Mouse (Mus musculus) heart, postnatal 0 days (tissue): ENCODE measurements around the gene Phactr1.

Experiments
- CTCF ChIP-seq: IDR thresholded peaks from 2 replicates; pipeline ENCODE4 v1.5.1; 2016; ENCODE audit warnings: antibody characterized with exemption, control low read depth, low read depth
- EP300 ChIP-seq: IDR thresholded peaks from 2 replicates; pipeline ENCODE4 v1.6.1; 2016; ENCODE audit warnings: antibody characterized with exemption, low read depth

DNA sequence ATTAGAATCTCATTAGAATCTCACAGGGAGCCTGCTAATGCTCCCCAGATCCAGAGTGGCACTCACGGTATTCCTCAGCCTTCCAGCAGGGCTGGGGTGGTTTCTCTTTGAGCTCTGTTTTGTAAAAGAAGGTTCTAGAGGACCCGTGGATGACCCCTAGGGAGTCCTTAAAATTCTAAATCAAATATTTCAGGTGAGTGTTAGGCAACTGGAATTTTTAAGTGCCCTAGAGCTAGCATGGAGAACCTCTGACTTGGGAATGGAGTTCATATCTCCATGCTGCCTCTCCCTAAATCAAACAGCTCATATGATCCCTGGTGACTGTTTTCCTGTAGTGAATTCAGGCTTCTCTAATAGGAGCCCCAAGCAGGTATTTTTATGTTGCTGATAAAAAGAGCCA, 197.9 kb downstream of the Phactr1 start:
- TF ChIP-seq CTCF (no peak), EP300 (no peak)
